Mouse (Mus musculus) gonadal fat pad, adult 2 months (tissue): ENCODE results near the gene Vwf. TPM values are rescaled to one million over a fixed set of nuclear protein-coding genes. Genes with fewer than 3 reads are reported as not detected.

Experiments
- DNase-seq: peaks from one replicate; pipeline ENCODE4 v3.0.0-alpha.2; 2012; ENCODE audit warnings: low read depth
- polyA plus RNA-seq: library from polyadenylated mRNA; depleted of rRNA; stranded (reverse); fragments of >200 nt; gene quantifications from 2 replicates; pipeline ENCODE4 v1.2.3, GENCODE M21; 2012

The Vwf gene
- polyA plus RNA-seq, 1 experiment = 90.2 TPM

DNA sequence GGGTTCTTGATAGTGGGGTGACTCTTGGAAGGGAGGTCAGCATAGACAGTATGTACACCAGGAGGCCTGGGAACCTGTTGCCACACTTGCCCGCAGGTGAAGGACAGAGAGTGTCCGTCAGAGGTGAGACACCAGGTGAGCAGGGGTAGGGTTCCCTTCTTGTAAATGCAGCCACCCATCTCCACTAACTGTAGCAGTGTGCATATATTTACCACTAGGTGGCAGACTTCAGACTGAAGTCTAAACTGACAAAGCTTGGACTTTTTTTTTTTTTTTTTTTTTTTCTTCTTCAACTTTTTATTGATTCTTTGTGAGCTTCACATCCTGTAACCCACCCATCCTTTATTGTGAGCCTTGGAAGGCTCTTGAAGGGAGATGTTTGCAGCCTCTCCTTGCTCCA, 75.9 kb downstream of the Vwf start:
- DNase-seq = no peak

- no peak for DNase-seq
Measured at GRCm38 (mm10) chr6:125640486-125640885, 93.9 kb downstream of the Vwf start.

DNA sequence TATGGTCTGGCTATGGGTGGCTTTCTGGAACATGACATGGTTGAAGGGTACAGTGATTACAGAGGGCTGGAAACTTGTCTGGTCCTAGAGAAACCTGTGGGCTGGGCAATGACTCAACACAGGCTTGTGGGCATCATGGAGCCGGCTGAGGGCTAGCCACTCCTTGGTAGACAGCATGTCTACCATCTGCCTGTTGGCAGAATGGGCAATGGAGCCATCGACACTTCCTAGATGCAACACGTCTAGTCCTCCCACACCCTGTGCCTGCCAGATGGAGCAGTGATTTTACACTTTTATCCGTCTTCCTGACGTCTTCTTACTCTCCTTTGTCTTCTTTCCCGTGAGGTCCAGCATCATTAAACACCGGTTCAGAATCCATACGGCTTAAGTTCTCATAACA, 94.6 kb downstream of the Vwf start:
- no peak for DNase-seq

GRCm38 (mm10) chr6:125648964-125649363, 102.4 kb downstream of the Vwf start:
- DNase-seq = no peak

GRCm38 (mm10) chr6:125651335-125651734, 104.8 kb downstream of the Vwf start:
- DNase-seq = no peak

GRCm38 (mm10) chr6:125653416-125653815, 106.8 kb downstream of the Vwf start:
- peak; percentile 79 for DNase-seq

GRCm38 (mm10) chr6:125656921-125657320, 110.3 kb downstream of the Vwf start:
- DNase-seq = no peak

DNA sequence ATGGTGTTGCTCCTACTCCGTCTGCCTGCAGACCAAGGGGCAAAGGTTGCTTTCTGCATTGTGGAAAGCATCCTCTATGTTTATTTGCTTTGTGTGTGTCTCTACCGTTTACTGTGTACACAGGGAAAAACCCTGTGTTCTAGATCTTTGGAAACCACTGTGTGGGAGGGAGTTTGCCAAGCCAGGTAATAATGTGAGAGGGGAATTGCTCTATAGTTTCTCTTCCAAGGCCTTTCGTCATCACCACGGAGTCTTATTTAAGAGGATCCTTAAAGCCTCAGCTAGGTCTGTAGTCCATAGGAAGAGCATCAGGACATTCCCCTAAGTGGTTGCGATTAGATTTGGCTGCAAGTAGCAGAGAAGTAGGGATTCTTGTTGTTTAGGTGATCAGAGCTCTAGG, 111.4 kb downstream of the Vwf start:
- peak; percentile 56 for DNase-seq

GRCm38 (mm10) chr6:125661106-125661877, 114.7 kb downstream of the Vwf start:
- no peak for DNase-seq

DNA sequence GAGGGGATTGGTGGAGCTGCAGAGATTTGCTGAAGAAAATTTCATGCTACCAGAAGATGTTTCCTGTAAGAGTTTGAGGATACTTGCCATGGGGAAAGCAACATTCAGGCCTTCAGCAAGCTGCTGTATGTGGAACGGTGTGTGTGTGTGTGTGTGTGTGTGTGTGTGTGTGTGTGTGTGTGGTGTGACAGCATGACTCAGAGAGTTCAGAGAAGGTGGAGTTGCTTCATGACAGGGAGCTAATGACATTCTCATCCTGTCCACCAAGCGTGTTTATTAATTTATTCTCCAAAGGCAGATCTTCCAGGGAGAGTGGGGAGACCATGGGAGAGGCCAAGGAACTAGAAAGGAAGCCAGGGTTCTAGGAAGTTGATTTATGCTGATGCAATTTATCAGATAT, 117.3 kb downstream of the Vwf start:
- DNase-seq = no peak

DNA sequence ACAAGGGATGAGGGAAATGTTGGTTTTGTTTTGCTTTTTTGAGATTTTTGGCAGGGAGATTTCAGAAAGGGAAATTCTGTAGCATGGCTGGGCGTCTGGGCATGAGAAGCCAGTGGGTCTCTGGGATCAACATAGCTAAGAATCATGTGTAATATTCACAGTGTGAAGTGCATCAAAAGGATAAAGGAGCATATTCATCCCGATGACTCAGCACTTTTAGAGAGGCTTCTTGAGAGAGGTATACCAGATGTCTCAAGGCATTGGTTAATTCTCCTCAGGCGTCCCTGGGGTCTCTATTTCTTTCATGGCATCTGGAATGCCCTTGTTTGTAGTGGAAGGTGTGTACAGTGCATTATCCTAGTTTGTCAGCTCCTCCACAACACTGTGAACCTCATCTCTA, 125.3 kb downstream of the Vwf start:
- no peak for DNase-seq

DNA sequence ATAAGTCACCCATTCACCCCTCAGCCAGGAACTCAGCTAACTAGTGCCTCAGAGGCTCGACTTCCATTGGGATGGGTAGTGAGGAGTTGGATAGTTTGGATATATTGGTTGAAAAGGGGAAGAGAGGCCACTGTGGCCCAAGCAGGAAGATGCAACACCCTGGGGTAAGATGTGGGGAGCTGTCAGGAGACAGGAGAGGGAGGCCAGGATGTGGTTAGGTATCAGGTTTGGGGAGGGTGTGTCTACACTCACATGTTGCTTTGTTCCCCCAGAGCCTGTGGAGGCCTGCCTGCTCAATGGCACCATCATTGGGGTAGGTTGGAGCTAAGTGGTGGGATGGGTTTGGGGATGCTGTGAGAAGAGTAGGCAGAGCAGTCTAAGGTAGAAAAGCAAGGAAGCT, 131.9 kb downstream of the Vwf start:
- no peak for DNase-seq

GRCm38 (mm10) chr6:125680613-125681012, 134.0 kb downstream of the Vwf start:
- no peak for DNase-seq

DNA sequence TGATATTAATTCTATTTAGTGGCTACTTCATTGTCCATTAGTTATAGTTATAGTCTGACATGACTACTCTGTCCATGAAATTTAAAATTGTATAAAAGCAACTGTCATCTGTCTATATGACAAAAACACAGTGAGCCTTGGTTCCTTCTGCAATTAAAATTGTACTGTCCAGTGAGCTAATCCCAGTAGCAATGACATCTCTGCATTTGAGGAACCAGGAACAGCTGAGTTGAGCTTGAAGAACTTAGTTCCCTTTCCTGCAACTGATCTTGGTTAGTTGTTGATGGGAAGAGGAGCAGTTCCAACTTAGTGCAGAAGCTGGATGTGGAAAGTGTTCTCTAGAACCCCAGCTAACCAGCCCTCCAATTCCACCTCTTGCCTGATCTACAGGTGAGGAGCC, 138.8 kb downstream of the Vwf start:
- no peak for DNase-seq

- DNase-seq = no peak
Measured at GRCm38 (mm10) chr6:125687986-125688385, 141.4 kb downstream of the Vwf start.

DNA sequence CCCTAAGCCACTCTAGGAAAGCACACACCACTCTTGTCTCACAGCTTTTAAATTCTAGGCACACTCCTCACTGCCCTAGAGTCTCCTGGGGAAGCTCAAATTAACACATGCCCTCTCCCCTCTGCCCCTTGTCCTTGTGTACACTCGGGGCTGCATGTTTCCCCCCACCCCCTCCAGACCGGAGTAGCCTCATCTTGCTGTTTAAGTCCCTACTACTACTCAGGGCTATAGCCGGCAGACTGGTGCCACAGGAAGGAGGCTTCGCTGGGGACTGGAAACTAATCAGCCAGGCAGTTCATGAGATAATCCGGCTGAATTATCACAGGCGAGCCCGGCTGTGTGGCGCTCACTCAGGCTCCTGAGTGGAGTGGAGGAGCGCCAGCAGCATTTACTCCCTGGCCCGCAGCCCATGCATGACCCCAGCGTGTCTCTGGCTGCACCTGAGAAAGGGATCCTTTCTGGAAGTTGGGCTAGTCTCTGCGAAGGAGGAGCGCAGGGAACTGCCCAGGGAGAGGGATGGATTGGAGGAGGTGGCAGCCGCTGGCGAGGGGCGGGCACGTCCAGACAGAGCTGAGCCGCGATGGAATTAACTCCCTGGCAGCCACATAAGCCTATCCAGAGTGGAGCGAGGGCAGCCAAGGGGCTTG, 143.6 kb downstream of the Vwf start, which contains the start of gene Ano2:
Ano2 (plus strand) TSS at position 363 of the 647 bp plus-strand sequence.
- no peak for DNase-seq

- no peak for DNase-seq
Measured at GRCm38 (mm10) chr6:125701146-125701545, 154.6 kb downstream of the Vwf start.

DNA sequence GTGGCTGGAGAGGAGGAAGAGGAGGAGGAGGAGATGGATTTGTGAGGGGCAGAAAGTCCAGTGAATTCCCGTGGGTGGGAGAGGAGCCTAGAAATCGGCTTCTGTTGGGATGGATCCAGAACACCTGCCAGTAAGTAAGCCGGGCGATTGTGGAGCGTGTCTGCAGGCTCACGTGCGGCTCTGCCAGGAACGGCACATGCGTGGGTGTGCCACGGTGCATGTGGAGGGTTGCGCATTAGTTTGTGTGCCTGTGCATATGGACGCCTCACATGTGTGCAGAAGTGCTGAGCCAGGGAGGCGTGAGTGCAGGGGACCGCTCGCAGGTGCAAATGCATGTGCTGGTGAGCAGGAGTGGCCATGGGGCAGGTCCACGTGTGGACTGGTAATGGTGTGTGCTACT, 164.7 kb downstream of the Vwf start:
- DNase-seq = no peak

GRCm38 (mm10) chr6:125726408-125726807, 179.8 kb downstream of the Vwf start:
- no peak for DNase-seq

GRCm38 (mm10) chr6:125727484-125727911, 180.9 kb downstream of the Vwf start:
- DNase-seq = no peak

DNA sequence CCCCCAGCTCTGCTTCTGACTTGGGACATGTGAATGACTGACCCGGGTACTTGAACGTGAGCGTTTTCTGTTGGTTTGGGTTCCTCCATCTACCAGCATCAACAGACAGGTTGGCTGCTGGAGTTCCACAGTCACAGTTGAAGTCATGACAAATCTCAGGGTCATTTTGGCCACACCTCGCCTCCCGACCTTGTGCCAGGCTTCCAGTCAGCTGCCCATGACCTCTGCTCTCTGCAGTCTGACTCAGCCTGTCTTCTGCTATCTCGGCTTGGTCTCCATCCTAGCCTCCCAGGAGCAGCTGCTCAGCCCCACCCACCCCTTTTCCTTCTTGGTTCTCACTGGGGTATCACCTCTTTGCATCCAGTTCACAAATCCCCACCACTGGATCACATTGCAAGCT, 182.9 kb downstream of the Vwf start:
- no peak for DNase-seq

GRCm38 (mm10) chr6:125729986-125730535, 183.5 kb downstream of the Vwf start:
- DNase-seq = no peak
